Mouse (Mus musculus) pancreas, adult 10 weeks (tissue): ENCODE measurements around the gene Alkbh3. TPM values are rescaled to one million over a fixed set of nuclear protein-coding genes. Genes with fewer than 3 reads are reported as not detected.

Experiments used
- polyA plus RNA-seq: library from polyadenylated mRNA; stranded (reverse); fragments of 350-450 nt; fragmentation: Illumina TruSeq; extraction: RNeasy Lipid Tissue Mini Kit (QIAGEN cat#74804); gene quantifications from one replicate; pipeline ENCODE4 v1.2.3, GENCODE M21; 2015; ENCODE audit warnings: low read depth, low replicate concordance; ENCODE audit not compliant: insufficient read depth

Alkbh3 gene
- polyA plus RNA-seq = 25.0 TPM

DNA sequence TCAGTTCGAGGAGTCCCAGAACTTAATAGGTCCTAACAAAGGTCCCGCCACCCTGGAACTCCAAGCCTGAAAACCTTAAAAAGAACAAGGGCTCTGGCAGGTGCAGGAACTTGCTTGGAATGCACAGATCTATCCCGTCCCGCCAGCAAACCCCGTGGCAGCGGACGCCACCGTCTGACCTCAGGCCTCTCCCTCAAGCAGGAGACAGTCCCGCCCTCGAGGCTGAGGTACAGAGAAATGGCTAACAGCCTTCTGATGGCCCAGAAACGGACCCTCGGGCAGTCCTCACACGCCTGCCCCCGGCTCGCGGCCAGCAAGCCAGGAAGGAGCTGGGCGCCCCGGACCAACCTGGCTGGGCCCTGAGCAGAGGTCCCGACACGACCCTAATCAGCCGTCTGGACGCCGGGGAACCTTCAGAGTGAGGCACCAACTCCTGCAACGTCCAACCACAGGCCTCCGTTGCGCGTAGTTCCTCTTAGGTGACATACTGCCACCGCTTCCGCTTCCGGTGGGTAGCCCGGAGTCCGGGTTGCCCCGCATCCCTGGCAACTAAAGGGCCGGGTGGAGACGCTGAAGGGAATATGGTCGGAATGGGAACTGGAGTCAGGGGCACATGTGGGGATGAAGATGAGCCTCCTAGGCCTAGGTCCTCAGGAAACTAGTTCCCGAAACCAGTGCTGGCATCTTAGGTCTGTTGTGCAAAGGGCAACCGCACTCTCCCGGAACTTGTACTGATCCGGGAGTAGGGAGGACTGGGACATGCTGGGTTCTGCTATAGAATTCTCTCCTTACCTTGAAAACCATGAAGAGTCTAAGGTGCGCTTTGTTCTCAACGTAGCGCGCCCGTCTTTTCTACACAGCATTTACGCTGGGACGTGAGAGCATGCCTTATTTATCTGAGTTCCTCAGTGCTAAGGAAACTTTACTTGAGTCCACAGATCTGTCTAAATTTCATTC is at the start of gene Alkbh3:
Gene Alkbh3, minus strand, starts transcription at position 473 of the 957 bp plus-strand sequence.

DNA sequence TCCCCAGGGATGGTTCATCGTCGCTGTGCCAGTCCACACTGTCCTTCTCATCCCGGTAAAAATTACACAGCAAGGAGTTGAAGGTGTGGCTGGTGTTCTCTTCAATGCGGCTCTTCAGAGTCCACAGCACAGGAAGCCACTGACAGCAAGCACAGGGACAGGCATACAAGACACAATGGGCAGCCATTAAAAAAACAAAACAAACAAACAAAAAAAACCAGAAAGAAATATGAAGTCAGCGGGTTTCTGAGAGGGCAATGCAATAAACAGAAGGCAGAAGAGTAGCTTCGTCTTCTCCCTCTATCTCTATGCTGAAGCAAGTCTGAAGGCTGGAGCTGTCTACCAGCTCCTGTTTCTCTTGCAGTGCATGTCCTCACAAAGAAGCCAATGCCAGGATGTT is 14.4 kb downstream of the Alkbh3 start, which contains the start of gene Gm27027:
Gene Gm27027, minus strand, starts transcription at position 101 of the 400 bp plus-strand sequence.

DNA sequence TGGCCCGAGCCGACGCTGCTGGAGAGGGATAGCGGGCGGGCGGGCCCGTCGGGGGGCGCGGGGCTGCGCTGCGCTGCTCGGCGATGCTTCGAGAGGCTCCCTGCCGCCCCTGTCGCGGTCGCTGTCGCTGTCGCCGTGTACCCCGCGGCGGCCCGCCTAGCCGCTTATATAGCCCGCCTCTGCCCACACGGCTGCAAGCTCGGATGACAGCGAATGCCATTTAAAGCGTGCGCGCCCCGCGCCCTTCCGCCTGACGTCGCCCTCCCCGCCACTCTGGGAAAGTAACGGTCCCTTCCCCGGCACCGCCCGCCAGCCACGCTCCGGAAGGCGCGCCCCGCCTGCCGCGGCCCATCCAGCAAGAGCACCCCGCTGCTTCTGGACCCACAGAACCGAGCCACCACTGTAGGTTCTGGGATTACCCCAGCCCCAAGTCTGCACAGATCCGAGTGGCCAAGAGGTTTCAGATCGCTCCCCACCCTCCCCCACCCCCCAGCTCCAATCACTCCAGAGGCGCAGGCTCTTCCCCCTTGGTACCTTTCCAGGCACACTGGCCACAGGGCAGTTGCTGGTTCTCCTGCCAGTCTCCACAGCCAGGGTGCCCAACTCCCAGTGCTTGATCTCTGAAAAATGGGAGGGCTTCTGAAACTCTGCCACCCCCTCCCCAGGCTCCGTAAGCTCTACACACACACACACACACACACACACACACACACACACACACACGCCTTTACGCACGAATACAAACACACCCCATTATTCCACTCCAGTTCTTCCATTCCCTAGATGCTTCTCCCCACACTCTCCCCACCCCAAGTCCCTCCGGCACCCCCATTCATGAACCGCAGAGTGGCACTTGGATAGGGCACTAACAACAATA is 53.5 kb downstream of the Alkbh3 start, which contains the start of gene Gm13889:
Gene Gm13889, minus strand, starts transcription at position 294 of the 877 bp plus-strand sequence.

Other genes with a start within 250 kb of the Alkbh3 start
- 11.7 TPM for gene Ext2, start 188.2 kb downstream of the Alkbh3 start, polyA plus RNA-seq
- gene Accs, start 160.9 kb downstream of the Alkbh3 start, polyA plus RNA-seq = 3.2 TPM
- gene Accsl, start 141.7 kb downstream of the Alkbh3 start, polyA plus RNA-seq = not detected
- gene Gm13889, start 53.6 kb downstream of the Alkbh3 start, polyA plus RNA-seq = 7.7 TPM
- gene Gm27027, start 14.5 kb downstream of the Alkbh3 start, polyA plus RNA-seq = not detected
- 12.6 TPM for gene Hsd17b12, start 147.2 kb upstream of the Alkbh3 start, polyA plus RNA-seq